Mouse (Mus musculus) activated CD4-positive, CD25-positive, alpha-beta regulatory T cell, adult 4 months (primary cell): Measurements from ENCODE around the gene Gan. TPM values are rescaled to one million over a fixed set of nuclear protein-coding genes. Genes with fewer than 3 reads are reported as not detected.
A peak's percentile ranks its signal among the peaks of the same experiment; 100 is the strongest.

Source experiments
- ATAC-seq: one replicate; pipeline ENCODE4 v1.8.0; 2017
- polyA plus RNA-seq, 2 experiments: library from polyadenylated mRNA; unstranded; fragments of 100-300 nt; shearing (Covaris generic); gene quantifications; one replicate each; pipeline ENCODE4 v1.2.1; 2017

Gan gene
- polyA plus RNA-seq, 2 experiments from 2014 or later: 2.1 to 2.2 TPM

- ATAC-seq: peak; percentile 70
These were observed 98.5 kb downstream of the Gan start for GRCm38 (mm10) chr8:117256292-117256938.

GRCm38 (mm10) chr8:117257029-117257820, 99.3 kb downstream of the Gan start, which contains the start of gene Cmip:
TSS of gene Cmip (plus strand) at chr8:117257064.
- no peak for ATAC-seq

GRCm38 (mm10) chr8:117257821-117258575, 100.1 kb downstream of the Gan start:
- peak; percentile 26 for ATAC-seq

DNA sequence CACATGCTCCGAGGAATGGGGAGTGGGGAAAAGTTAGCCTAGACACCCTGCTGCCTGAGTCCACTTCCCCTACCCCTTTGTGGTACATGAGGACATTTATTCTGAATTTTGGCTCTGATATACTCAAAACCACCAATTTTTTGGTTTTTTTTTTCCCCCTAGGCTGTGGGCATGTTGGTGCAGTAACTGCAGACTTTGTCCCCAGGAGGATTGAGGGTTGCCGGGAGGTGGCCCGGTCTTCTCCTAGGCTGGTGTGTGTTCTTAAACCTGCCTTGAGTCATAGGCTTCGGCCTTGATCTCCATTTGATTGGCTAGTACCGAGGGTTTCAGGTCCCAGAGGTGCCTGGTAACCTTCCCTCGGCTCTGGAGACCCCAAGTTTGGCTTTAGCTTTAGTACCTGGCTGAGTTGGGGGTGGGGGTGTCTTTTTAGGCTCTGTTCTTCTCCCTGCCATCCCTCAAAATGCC, 100.7 kb downstream of the Gan start:
- no peak for ATAC-seq

GRCm38 (mm10) chr8:117259431-117260001, 101.6 kb downstream of the Gan start:
- ATAC-seq: no peak

- ATAC-seq: no peak
These were observed 102.4 kb downstream of the Gan start for GRCm38 (mm10) chr8:117260234-117260929.

- ATAC-seq: no peak
These were observed 103.1 kb downstream of the Gan start for GRCm38 (mm10) chr8:117260930-117261475.

GRCm38 (mm10) chr8:117261702-117262101, 103.8 kb downstream of the Gan start:
- no peak for ATAC-seq

DNA sequence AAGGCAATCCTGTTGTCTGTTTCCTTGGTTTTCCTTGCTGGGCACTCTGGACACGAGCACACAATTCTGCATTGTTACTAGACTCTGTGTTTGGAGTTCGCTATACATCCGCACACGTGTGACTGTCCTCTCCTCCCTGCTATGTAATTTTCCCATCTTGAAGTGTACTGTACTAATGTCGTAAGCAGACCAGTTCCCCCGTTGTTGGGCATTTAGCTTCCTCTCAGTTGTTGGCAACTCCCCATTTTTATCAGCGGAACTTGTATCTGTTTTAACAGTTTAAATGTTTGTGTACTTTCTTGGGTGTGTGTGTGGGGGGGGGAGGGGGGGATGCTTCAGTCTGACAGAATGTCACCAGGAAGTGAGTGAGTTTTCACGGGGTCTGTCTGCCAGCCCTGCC, 104.8 kb downstream of the Gan start:
- ATAC-seq: peak; percentile 32

- no peak for ATAC-seq
These were observed 105.5 kb downstream of the Gan start for GRCm38 (mm10) chr8:117263442-117263841.

GRCm38 (mm10) chr8:117265079-117265478, 107.1 kb downstream of the Gan start:
- ATAC-seq: no peak

Other genes starting within 250 kb of the Gan start
- gene Cmc2, start 236.7 kb upstream of the Gan start, polyA plus RNA-seq: 10 to 100 TPM; 34.8 to 43.4 TPM
- gene Cenpn, start 236.4 kb upstream of the Gan start, polyA plus RNA-seq: 1 to 10 TPM; 7.4 to 8.5 TPM
- gene Atmin, start 214.7 kb upstream of the Gan start, polyA plus RNA-seq: 1 to 10 TPM; 7.0 to 9.0 TPM
- not detected for gene 1700030J22Rik, start 179.2 kb upstream of the Gan start, polyA plus RNA-seq
- gene Gcsh, start 164.6 kb upstream of the Gan start, polyA plus RNA-seq: 10 to 100 TPM; 30.8 to 37.3 TPM
- gene Pkd1l2, start 75.7 kb upstream of the Gan start, polyA plus RNA-seq: under 1 TPM; 0.31 to 0.74 TPM
- not detected for gene Bco1, start 62.3 kb upstream of the Gan start, polyA plus RNA-seq
- 10 to 100 TPM; 24.3 to 32.6 TPM for gene Cmip, start 98.9 kb downstream of the Gan start, polyA plus RNA-seq